Mouse (Mus musculus): Measurements from ENCODE around the gene Phc2.

GRCm38 (mm10) chr4:128737137-128737589, 82.7 kb downstream of the Phc2 start:
- TF ChIP-seq RCOR1 (IDR thresholded peaks at IDR 0.05; ENCODE audit: low read depth, low read length) (no peak), CTCF (IDR thresholded peaks at IDR 0.05 in 2 of 3, conservative IDR thresholded peaks at IDR 0.05 in 1 of 3; ENCODE audit: control insufficient read depth in 1 of 3, insufficient read depth in 1 of 3, low read depth in 2 of 3, low read length in 3 of 3, poor library complexity in 1 of 3, severe bottlenecking in 1 of 3) (no peak), ZC3H11A (IDR thresholded peaks at IDR 0.05; ENCODE audit: low read depth, low read length) (no peak), POLR2AphosphoS2 (IDR thresholded peaks at IDR 0.05; ENCODE audit: low read length) (no peak)

Measured in MEL (cell line).